Mouse (Mus musculus): ENCODE measurements around the gene Trim31. TPM values are rescaled to one million over a fixed set of nuclear protein-coding genes. Genes with fewer than 3 reads are reported as not detected.

Gene Trim31
- polyA plus RNA-seq, 1 experiment from 2014 or later = not detected

DNA sequence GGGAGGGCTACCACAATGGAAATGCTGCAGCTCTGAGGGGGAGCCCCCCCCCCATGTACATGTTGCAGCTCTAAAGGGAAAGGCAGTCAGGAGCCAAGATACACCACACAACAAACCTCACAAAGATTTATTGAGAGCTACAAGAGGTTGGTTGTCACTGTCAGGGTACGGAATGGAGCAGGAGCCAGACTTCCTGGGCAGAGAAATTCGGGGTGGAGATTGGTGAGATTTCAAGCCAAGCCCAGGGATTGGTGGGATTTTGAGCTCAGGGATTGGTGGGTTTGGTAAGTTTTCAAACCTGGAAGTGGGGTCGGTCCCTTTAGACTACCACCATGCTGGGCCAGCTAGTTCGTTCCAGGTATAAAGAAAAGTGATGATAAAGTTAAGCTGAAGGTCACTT, 25.6 kb downstream of the Trim31 start:
- no peak overlapping the region for H3K4me2 ChIP-seq
- WGBS (ENCODE audit: insufficient replicate concordance) = 52% methylated on average over 4 of the region's 4 CpGs
- H3K27me3 ChIP-seq = peaks cover 4% of the 10 kb centered on the region; the same call in 1 of the 2 replicates
- no peak overlapping the region for H3K27ac ChIP-seq (replicated peaks)
- H3K4me1 ChIP-seq (replicated peaks) = no peaks in the 10 kb centered on the region
- no peaks in the 10 kb centered on the region for H3K9me3 ChIP-seq (replicated peaks)
- ATAC-seq (ENCODE audit: insufficient read depth) = no peak
- no peaks in the 10 kb centered on the region for H3K36me3 ChIP-seq (replicated peaks)
- H3K9ac ChIP-seq = no peak overlapping the region
- no peak overlapping the region for H3K4me3 ChIP-seq (replicated peaks)

DNA sequence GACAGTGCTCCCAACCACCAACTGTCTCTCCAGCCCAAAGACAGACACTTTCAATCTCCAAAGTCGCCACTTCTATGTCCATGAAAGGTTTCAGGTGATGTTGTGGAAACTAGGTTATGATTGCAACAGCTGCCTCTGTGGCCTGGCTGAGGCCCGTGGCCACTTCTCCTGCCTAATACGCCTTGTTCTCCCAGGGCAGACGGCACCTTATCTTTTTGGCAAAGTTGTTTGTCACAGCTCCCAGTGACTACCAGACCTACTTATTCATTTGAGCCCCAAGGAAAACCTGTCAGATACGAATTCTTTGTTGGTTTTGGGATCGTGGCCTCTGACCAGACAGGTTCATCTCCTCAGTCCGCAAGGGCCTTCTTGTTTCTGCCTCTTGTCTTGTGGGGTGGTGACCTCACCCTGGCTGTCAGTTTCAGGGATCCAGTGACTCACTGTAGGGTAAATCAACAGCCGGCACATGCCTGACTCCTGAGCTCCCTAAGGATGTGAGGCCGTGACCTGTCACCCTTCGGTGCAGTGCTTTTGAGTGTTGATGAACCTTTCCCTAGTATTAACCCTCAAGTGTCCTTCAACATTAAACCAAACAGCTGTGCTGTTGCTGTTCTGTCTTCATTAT, 29.7 kb downstream of the Trim31 start:
- no peak overlapping the region for H3K27ac ChIP-seq (replicated peaks)
- H3K4me3 ChIP-seq (replicated peaks) = no peak overlapping the region
- H3K4me2 ChIP-seq = no peak overlapping the region
- WGBS (ENCODE audit: insufficient replicate concordance) = 44% methylated on average over 10 of the region's 10 CpGs
- no peak for ATAC-seq (ENCODE audit: insufficient read depth)
- H3K9ac ChIP-seq = no peak overlapping the region
- H3K9me3 ChIP-seq (replicated peaks) = no peaks in the 10 kb centered on the region
- H3K4me1 ChIP-seq (replicated peaks) = no peaks in the 10 kb centered on the region
- H3K36me3 ChIP-seq (replicated peaks) = no peaks in the 10 kb centered on the region
- peaks cover 4% of the 10 kb centered on the region; the same call in 1 of the 2 replicates for H3K27me3 ChIP-seq

DNA sequence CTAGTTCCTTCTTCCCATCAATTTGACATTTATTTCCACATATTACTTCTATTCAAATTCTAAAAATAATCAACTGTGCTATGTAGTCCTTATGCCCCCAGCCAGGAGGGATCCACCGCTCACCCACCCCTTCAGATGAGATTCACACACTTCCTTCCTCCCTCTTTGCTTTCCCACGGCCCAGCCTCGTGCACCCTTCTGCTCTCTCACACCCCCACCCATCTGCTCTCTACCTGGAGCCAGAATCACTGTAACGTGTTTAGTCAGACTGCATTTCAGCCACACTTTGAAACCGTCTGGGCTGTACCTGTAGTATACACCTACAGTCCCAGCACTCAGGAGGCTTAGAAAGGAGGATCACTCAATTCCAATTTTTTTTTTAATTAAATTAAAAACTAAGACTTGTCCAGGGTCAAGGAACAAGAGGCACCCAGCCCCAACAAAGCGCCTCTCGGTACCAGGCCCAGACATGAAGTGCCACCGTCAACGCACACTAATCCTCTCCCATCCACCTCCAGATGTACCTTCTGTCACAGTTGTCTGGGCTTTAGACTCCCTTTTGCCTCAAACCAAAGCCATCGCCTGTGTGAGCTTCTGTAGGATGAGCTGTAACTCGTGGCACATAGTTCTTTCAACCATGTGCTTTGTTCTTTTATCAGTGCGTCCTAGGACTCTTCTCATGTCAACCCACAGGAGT, 31.5 kb downstream of the Trim31 start:
- 53% methylated on average over 12 of the region's 12 CpGs for WGBS (ENCODE audit: insufficient replicate concordance)
- Histone ChIP-seq H3K9me3 (replicated peaks) (no peaks in the 10 kb centered on the region), H3K36me3 (replicated peaks) (no peaks in the 10 kb centered on the region), H3K9ac (no peak overlapping the region), H3K4me1 (replicated peaks) (no peaks in the 10 kb centered on the region), H3K4me3 (replicated peaks) (no peak overlapping the region), H3K4me2 (no peak overlapping the region), H3K27me3 (peaks cover 4% of the 10 kb centered on the region; the same call in 1 of the 2 replicates), H3K27ac (replicated peaks) (no peak overlapping the region)
- no peak for ATAC-seq (ENCODE audit: insufficient read depth)

DNA sequence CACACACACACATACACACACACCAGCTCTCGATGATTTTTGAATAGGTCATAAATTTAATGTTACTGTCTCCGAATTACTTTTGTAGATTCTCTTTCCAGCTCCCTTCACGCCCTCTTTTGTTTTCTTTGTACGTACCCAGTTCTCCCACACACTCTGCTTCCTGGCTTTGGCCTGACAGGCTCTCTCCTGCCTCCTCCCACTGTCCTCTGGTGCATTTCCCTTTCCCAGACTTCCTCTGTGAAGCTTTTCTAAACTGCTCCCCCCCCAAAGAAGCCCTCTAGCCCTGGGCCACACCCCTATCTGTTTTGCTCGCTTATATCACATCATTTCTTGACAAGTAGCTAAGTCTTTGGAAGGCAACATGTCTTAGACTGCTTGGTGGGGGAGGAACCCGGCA, 32.3 kb downstream of the Trim31 start:
- ATAC-seq (ENCODE audit: insufficient read depth) = no peak
- H3K4me1 ChIP-seq (replicated peaks) = no peaks in the 10 kb centered on the region
- no peaks in the 10 kb centered on the region for H3K9me3 ChIP-seq (replicated peaks)
- no peak overlapping the region for H3K9ac ChIP-seq
- 47% methylated on average over 6 of the region's 6 CpGs for WGBS (ENCODE audit: insufficient replicate concordance)
- no peaks in the 10 kb centered on the region for H3K36me3 ChIP-seq (replicated peaks)
- H3K27me3 ChIP-seq = peaks cover 5% of the 10 kb centered on the region; the same call in 1 of the 2 replicates
- H3K4me3 ChIP-seq (replicated peaks) = no peak overlapping the region
- H3K27ac ChIP-seq (replicated peaks) = no peak overlapping the region
- H3K4me2 ChIP-seq = no peak overlapping the region

DNA sequence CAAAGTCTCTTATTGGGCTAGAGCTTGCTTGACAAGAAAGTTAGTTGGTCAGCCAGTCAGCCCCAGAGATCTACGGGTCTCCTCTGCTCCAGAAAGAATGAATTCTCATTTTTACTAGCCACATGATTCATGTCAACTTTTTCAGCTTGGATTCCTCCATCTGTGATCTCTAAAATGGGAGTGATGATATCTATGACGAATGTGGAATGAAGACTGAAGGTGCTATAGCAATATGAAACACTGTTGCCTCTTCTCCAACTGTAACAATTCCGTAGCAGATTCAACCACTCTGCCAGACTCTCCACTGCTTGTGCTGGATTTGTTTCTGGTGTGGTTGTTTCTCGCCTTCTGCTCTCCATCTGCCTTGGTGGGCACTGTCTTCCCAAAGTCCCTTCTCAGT, 33.2 kb downstream of the Trim31 start:
- no peak for ATAC-seq (ENCODE audit: insufficient read depth)
- Histone ChIP-seq H3K4me2 (no peak overlapping the region), H3K27me3 (peaks cover 5% of the 10 kb centered on the region; the same call in 1 of the 2 replicates), H3K4me3 (replicated peaks) (no peak overlapping the region), H3K4me1 (replicated peaks) (no peaks in the 10 kb centered on the region), H3K9me3 (replicated peaks) (no peaks in the 10 kb centered on the region), H3K9ac (no peak overlapping the region), H3K36me3 (replicated peaks) (no peaks in the 10 kb centered on the region), H3K27ac (replicated peaks) (no peak overlapping the region)
- 53% methylated on average over 4 of the region's 4 CpGs for WGBS (ENCODE audit: insufficient replicate concordance)

DNA sequence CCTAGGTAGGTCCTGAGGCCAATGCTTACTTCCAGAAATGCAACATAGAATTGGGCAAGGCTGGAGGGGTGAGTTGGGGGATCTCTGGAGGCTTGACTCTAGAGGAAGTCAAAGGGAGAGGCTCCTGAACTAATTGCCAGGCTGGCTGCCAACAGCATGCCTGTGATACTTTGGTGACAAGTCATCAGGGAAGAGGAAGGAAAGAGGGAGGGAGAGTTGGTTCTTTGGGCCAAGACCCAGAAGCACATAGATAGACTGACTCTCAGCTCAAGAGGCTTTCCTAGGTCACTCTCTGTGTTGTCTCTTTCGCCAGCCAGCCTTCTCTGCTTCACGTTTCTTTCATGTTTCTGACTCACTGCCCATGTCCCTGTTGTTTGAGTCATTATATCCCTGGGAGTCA, 33.9 kb downstream of the Trim31 start:
- no peaks in the 10 kb centered on the region for H3K9me3 ChIP-seq (replicated peaks)
- no peak overlapping the region for H3K4me3 ChIP-seq (replicated peaks)
- peaks cover 5% of the 10 kb centered on the region; the same call in 1 of the 2 replicates for H3K27me3 ChIP-seq
- ATAC-seq (ENCODE audit: insufficient read depth) = no peak
- H3K4me1 ChIP-seq (replicated peaks) = no peaks in the 10 kb centered on the region
- no peak overlapping the region for H3K27ac ChIP-seq (replicated peaks)
- H3K9ac ChIP-seq = no peak overlapping the region
- no peaks in the 10 kb centered on the region for H3K36me3 ChIP-seq (replicated peaks)
- WGBS (ENCODE audit: insufficient replicate concordance) = 32% methylated on average over 2 of the region's 2 CpGs
- no peak overlapping the region for H3K4me2 ChIP-seq

DNA sequence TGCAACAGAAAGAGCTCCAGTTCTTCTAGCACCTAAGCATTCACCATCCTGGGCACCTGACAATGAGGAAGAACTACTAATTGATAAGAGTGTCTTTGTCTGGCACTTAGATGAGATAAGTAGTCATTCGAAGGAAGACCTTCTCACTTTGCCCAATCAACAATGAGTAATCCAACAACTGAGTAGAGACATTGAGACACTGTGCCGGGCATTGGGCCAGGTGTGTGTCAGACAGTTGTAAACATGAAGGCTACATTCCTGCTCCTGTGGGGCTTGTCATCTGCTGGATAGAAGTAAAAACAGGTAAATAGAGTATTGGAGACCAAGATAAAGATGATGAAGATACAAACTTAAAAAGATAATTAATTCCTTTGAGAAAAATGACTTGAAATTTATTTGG, 40.1 kb downstream of the Trim31 start:
- Histone ChIP-seq H3K27me3 (peaks cover 48% of the 10 kb centered on the region), H3K4me3 (replicated peaks) (no peak overlapping the region), H3K4me1 (replicated peaks) (peaks cover 4% of the 10 kb centered on the region), H3K27ac (replicated peaks) (no peak overlapping the region), H3K9me3 (replicated peaks) (no peaks in the 10 kb centered on the region), H3K36me3 (replicated peaks) (no peaks in the 10 kb centered on the region), H3K9ac (no peak overlapping the region), H3K4me2 (no peak overlapping the region)
- 49% methylated on average over 2 of the region's 2 CpGs for WGBS (ENCODE audit: insufficient replicate concordance)
- ATAC-seq (ENCODE audit: insufficient read depth) = no peak

DNA sequence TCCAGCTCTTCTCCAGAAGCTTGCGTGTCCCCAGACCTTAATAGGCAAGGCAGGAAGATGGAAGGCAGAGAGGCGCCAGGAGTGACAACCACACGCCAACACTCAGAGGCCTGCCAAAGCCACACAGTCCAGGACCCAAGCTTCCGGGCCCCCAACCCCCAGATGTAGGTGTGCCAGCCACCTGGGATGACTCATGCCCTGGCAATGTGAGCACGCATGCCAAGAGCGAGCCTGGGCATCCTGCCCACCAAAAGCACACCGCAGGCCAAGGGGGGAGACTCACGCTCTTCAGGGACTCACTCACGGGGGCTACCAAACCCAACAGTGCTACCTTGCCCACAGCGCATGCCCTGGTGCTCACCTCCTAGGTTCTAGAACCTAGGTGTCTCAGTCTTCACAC, 44.5 kb downstream of the Trim31 start:
- Histone ChIP-seq H3K4me1 (replicated peaks) (peaks cover 12% of the 10 kb centered on the region), H3K9ac (no peak overlapping the region), H3K4me2 (peak overlapping the region; percentile 51; the same call in 1 of the 2 replicates), H3K36me3 (replicated peaks) (no peaks in the 10 kb centered on the region), H3K9me3 (replicated peaks) (no peaks in the 10 kb centered on the region), H3K27me3 (peaks cover 84% of the 10 kb centered on the region), H3K4me3 (replicated peaks) (no peak overlapping the region; the same call in 1 of the 2 replicates), H3K27ac (replicated peaks) (no peak overlapping the region)
- ATAC-seq (ENCODE audit: insufficient read depth) = no peak; the same call in 1 of the 2 replicates
- 35% methylated on average over 10 of the region's 10 CpGs for WGBS (ENCODE audit: insufficient replicate concordance)

DNA sequence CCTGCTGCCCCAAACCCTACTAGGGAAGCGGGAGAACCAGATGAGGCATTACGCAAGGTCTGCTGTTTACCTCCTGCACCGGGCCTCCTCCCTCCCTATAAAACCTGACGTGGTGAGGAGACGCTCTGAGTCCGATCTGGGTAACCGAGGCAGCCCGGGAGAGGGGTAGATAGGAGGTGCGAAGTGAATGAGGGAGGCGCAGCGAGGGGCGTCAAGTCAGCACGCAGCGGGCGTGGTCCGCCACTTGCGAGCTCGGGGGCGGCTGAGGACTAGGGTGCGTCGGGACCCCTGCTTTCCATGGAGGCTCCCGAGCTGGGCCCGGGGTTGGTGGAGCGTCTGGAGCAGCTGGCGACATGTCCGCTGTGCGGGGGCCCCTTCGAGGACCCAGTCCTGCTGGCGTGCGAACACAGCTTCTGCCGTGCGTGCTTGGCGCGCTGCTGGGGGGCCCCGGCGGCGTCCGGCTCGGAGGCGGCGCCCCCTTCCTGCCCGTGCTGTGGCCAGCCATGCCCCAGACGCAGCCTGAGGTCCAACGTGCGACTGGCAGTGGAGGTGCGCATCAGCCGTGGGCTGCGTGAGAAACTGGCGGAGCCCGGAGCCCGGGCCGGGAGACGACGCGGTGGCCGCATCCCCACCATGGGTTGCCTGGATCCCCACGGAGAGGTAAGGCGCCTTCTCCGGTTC, 45.0 kb downstream of the Trim31 start, which contains the start of gene Rnf39:
Gene Rnf39 (plus strand): TSS at position 128 of the 681 bp plus-strand sequence.
- no peak; the same call in 1 of the 2 replicates for ATAC-seq (ENCODE audit: insufficient read depth)
- H3K9ac ChIP-seq = no peak within 1 kb of the TSS
- 3% methylated on average over 58 of the region's 59 CpGs for WGBS (ENCODE audit: insufficient replicate concordance)
- H3K4me1 ChIP-seq (replicated peaks) = peaks cover 15% of the 10 kb centered on the region
- peak within 1 kb of the TSS; percentile 24; the same call in 1 of the 2 replicates for H3K4me3 ChIP-seq (replicated peaks)
- H3K4me2 ChIP-seq = peak within 1 kb of the TSS; percentile 51
- no peaks in the 10 kb centered on the region for H3K9me3 ChIP-seq (replicated peaks)
- peaks cover 84% of the 10 kb centered on the region for H3K27me3 ChIP-seq
- H3K27ac ChIP-seq (replicated peaks) = no peak within 1 kb of the TSS
- H3K36me3 ChIP-seq (replicated peaks) = no peaks in the 10 kb centered on the region

DNA sequence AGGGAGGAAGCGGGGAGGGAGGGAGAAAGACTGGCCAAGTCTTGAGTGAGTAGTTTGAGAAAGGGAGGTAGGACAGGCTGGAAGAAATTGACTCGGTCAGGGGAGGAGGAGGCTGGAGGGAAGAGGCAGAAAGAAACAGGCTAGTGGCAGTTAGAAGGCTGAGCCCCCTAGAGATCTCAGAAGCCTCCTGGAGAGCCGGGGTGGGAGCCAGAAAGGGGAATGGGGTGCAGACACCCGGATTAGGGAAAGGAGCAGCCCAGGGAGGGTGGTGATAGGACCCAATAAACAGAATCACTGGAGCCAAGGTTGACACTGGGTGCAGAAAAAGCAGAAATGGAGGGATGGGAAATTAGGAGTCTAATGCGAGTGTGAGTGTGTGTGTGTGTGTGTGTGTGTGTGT, 45.8 kb downstream of the Trim31 start:
- Histone ChIP-seq H3K4me3 (replicated peaks) (no peak overlapping the region), H3K9ac (no peak overlapping the region), H3K4me2 (no peak overlapping the region), H3K36me3 (replicated peaks) (peaks cover under 1% of the 10 kb centered on the region; the same call in 1 of the 2 replicates), H3K9me3 (replicated peaks) (no peaks in the 10 kb centered on the region), H3K27me3 (peaks cover 87% of the 10 kb centered on the region), H3K4me1 (replicated peaks) (peaks cover 15% of the 10 kb centered on the region), H3K27ac (replicated peaks) (no peak overlapping the region)
- no peak for ATAC-seq (ENCODE audit: insufficient read depth)
- WGBS (ENCODE audit: insufficient replicate concordance) = 14% methylated on average over 5 of the region's 5 CpGs

DNA sequence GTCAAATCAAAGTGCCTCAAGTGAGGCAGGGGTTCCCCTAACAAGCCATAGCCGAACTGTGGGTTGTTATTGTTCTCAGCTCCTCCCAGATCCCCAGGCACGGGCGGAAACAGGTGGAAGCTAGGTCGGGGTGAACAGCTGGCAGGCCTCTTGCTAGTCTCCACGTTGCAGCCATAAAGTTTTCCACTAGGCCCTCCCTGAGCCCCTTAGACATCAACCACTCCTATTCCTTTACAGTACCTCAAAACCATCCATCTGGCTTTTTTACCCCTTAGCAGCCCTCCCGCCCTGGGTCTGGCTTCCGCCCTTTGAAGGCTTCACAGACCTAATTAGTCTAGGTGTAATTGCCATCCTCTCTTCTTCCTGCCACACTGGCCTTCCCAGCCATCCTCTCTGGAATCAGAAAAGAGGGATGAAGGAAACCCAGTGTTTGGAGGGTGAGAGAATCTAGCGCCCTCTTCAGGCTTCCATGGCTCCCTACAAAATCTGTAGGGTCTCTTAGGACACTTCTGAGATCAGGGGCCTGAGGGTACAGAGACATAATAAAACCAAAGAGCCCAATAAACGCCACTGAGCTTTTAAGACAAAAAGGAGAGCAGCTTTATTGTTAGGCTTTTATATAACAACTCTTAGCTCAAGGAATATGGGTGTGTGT, 46.3 kb downstream of the Trim31 start:
- 21% methylated on average over 9 of the region's 9 CpGs for whole genome bisulfite sequencing (ENCODE audit: insufficient replicate concordance)
- Histone ChIP-seq H3K4me3 (replicated peaks) (no peak overlapping the region), H3K9me3 (replicated peaks) (no peaks in the 10 kb centered on the region), H3K4me1 (replicated peaks) (peaks cover 15% of the 10 kb centered on the region), H3K36me3 (replicated peaks) (peaks cover 6% of the 10 kb centered on the region), H3K27me3 (peaks cover 91% of the 10 kb centered on the region), H3K9ac (no peak overlapping the region), H3K27ac (replicated peaks) (no peak overlapping the region), H3K4me2 (no peak overlapping the region)
- ATAC-seq (ENCODE audit: insufficient read depth) = no peak
